Mouse (Mus musculus): Measurements from ENCODE around the gene Cfl1. TPM values are rescaled to one million over a fixed set of nuclear protein-coding genes. Genes with fewer than 3 reads are reported as not detected.

The Cfl1 gene
- polyA plus RNA-seq, 1 experiment from 2014 or later: 3,187 TPM

- Histone ChIP-seq H3K9me3 (no peaks in the 10 kb centered on the region), H3K27me3 (no peaks in the 10 kb centered on the region), H3K36me3 (no peaks in the 10 kb centered on the region), H3K4me1 (no peaks in the 10 kb centered on the region), H3K27ac (replicated peaks) (no peak overlapping the region), H3K4me3 (no peak overlapping the region), H3K4me2 (replicated peaks) (no peak overlapping the region), H3K9ac (replicated peaks) (no peak overlapping the region)
- WGBS: 89% methylated on average over 3 of the region's 3 CpGs
- no peak for ATAC-seq (ENCODE audit: low FRiP score, low read depth)
These were observed 28.5 kb downstream of the Cfl1 start for GRCm38 (mm10) chr19:5518721-5519120.

- Histone ChIP-seq H3K36me3 (no peaks in the 10 kb centered on the region), H3K27ac (replicated peaks) (no peak overlapping the region), H3K27me3 (peaks cover 1% of the 10 kb centered on the region), H3K9me3 (no peaks in the 10 kb centered on the region), H3K4me3 (no peak overlapping the region), H3K9ac (replicated peaks) (no peak overlapping the region), H3K4me1 (peaks cover 13% of the 10 kb centered on the region), H3K4me2 (replicated peaks) (no peak overlapping the region)
- 64% methylated on average over 5 of the region's 5 CpGs for WGBS
- no peak for ATAC-seq (ENCODE audit: low FRiP score, low read depth)
These were observed 34.9 kb downstream of the Cfl1 start for GRCm38 (mm10) chr19:5525204-5525603.

GRCm38 (mm10) chr19:5529325-5530137 lies 39.3 kb downstream of the Cfl1 start:
- no peaks in the 10 kb centered on the region for H3K36me3 ChIP-seq
- H3K4me1 ChIP-seq: peaks cover 20% of the 10 kb centered on the region
- H3K4me3 ChIP-seq: 0 out of 2 replicates have a peak overlapping the region, but pooled peaks have one; percentile 9
- H3K4me2 ChIP-seq (replicated peaks): peak overlapping the region; percentile 37
- peak; percentile 90 for ATAC-seq (ENCODE audit: low FRiP score, low read depth)
- H3K27me3 ChIP-seq: peaks cover 23% of the 10 kb centered on the region
- WGBS: 13% methylated on average over 20 of the region's 20 CpGs
- no peak overlapping the region for H3K9ac ChIP-seq (replicated peaks)
- peak overlapping the region; percentile 40 for H3K27ac ChIP-seq (replicated peaks)
- no peaks in the 10 kb centered on the region for H3K9me3 ChIP-seq

GRCm38 (mm10) chr19:5530138-5530524 lies 39.9 kb downstream of the Cfl1 start:
- H3K4me1 ChIP-seq: peaks cover 20% of the 10 kb centered on the region
- no peak overlapping the region for H3K4me3 ChIP-seq
- no peaks in the 10 kb centered on the region for H3K9me3 ChIP-seq
- H3K27ac ChIP-seq (replicated peaks): peak overlapping the region; percentile 40
- no peak; the same call in 1 of the 2 replicates for ATAC-seq (ENCODE audit: low FRiP score, low read depth)
- peak overlapping the region; percentile 19; the same call in 1 of the 2 replicates for H3K4me2 ChIP-seq (replicated peaks)
- no peaks in the 10 kb centered on the region for H3K36me3 ChIP-seq
- 0 out of 2 replicates have a peak overlapping the region, but pooled peaks have one; percentile 29 for H3K9ac ChIP-seq (replicated peaks)
- peaks cover 23% of the 10 kb centered on the region for H3K27me3 ChIP-seq
- 28% methylated on average over 7 of the region's 7 CpGs for WGBS

GRCm38 (mm10) chr19:5532520-5532919 lies 42.3 kb downstream of the Cfl1 start:
- H3K4me3 ChIP-seq: no peak overlapping the region
- H3K27ac ChIP-seq (replicated peaks): no peak overlapping the region
- no peak for ATAC-seq (ENCODE audit: low FRiP score, low read depth)
- 78% methylated on average over 8 of the region's 8 CpGs for WGBS
- H3K4me2 ChIP-seq (replicated peaks): no peak overlapping the region
- no peaks in the 10 kb centered on the region for H3K9me3 ChIP-seq
- H3K4me1 ChIP-seq: peaks cover 20% of the 10 kb centered on the region
- no peak overlapping the region for H3K9ac ChIP-seq (replicated peaks)
- peaks cover 31% of the 10 kb centered on the region for H3K27me3 ChIP-seq
- H3K36me3 ChIP-seq: no peaks in the 10 kb centered on the region

- no peak for ATAC-seq (ENCODE audit: low FRiP score, low read depth)
- no peak overlapping the region for H3K27ac ChIP-seq (replicated peaks)
- no peak overlapping the region for H3K4me2 ChIP-seq (replicated peaks)
- H3K9ac ChIP-seq (replicated peaks): no peak overlapping the region
- H3K9me3 ChIP-seq: no peaks in the 10 kb centered on the region
- H3K27me3 ChIP-seq: 0 out of 2 replicates have a peak, but pooled peaks cover 8% of the 10 kb centered on the region
- H3K4me1 ChIP-seq: no peaks in the 10 kb centered on the region
- no peak overlapping the region for H3K4me3 ChIP-seq
- H3K36me3 ChIP-seq: no peaks in the 10 kb centered on the region
- 65% methylated on average over 8 of the region's 8 CpGs for WGBS
These were observed 48.5 kb downstream of the Cfl1 start for GRCm38 (mm10) chr19:5538786-5539185.

- Histone ChIP-seq H3K4me2 (replicated peaks) (no peak overlapping the region), H3K4me3 (no peak overlapping the region), H3K27ac (replicated peaks) (no peak overlapping the region), H3K9ac (replicated peaks) (no peak overlapping the region), H3K4me1 (no peaks in the 10 kb centered on the region), H3K27me3 (no peaks in the 10 kb centered on the region), H3K36me3 (no peaks in the 10 kb centered on the region), H3K9me3 (no peaks in the 10 kb centered on the region)
- WGBS: 90% methylated on average over 9 of the region's 9 CpGs
- no peak for ATAC-seq (ENCODE audit: low FRiP score, low read depth)
These were observed 53.1 kb downstream of the Cfl1 start for GRCm38 (mm10) chr19:5543362-5543761.

GRCm38 (mm10) chr19:5544031-5544430 lies 53.8 kb downstream of the Cfl1 start:
- Histone ChIP-seq H3K9ac (replicated peaks) (no peak overlapping the region), H3K4me3 (no peak overlapping the region), H3K9me3 (no peaks in the 10 kb centered on the region), H3K4me2 (replicated peaks) (no peak overlapping the region), H3K4me1 (no peaks in the 10 kb centered on the region), H3K27ac (replicated peaks) (no peak overlapping the region), H3K36me3 (no peaks in the 10 kb centered on the region), H3K27me3 (no peaks in the 10 kb centered on the region)
- WGBS: 58% methylated on average over 11 of the region's 11 CpGs
- ATAC-seq (ENCODE audit: low FRiP score, low read depth): no peak

Other genes with a start within 250 kb of the Cfl1 start
- 32.5 and 32.8 TPM in 2 replicates for gene Pacs1, start 217.3 kb upstream of the Cfl1 start, polyA plus RNA-seq (2016; fragmentation: Nextera tagmentation; extraction: Ambion mirVana)
- gene Sf3b2, start 195.0 kb upstream of the Cfl1 start, polyA plus RNA-seq (2016; fragmentation: Nextera tagmentation; extraction: Ambion mirVana): 411 and 418 TPM in 2 replicates
- gene Gal3st3, start 192.1 kb upstream of the Cfl1 start, polyA plus RNA-seq (2016; fragmentation: Nextera tagmentation; extraction: Ambion mirVana): 20.4 and 24.1 TPM in 2 replicates
- gene Catsper1, start 154.7 kb upstream of the Cfl1 start, polyA plus RNA-seq (2016; fragmentation: Nextera tagmentation; extraction: Ambion mirVana): not detected in 2 replicates
- 0.87 and 2.2 TPM in 2 replicates for gene Cst6, start 140.9 kb upstream of the Cfl1 start, polyA plus RNA-seq (2016; fragmentation: Nextera tagmentation; extraction: Ambion mirVana)
- gene Eif1ad, start 123.7 kb upstream of the Cfl1 start, polyA plus RNA-seq (2016; fragmentation: Nextera tagmentation; extraction: Ambion mirVana): 75.9 and 79.9 TPM in 2 replicates
- gene Banf1, start 123.3 kb upstream of the Cfl1 start, polyA plus RNA-seq (2016; fragmentation: Nextera tagmentation; extraction: Ambion mirVana): 392 and 402 TPM in 2 replicates
- gene Sart1, start 101.8 kb upstream of the Cfl1 start, polyA plus RNA-seq (2016; fragmentation: Nextera tagmentation; extraction: Ambion mirVana): 115 and 118 TPM in 2 replicates
- gene Tsga10ip, start 87.9 kb upstream of the Cfl1 start, polyA plus RNA-seq (2016; fragmentation: Nextera tagmentation; extraction: Ambion mirVana): 0.17 and 0.28 TPM in 2 replicates
- gene Drap1, start 65.5 kb upstream of the Cfl1 start, polyA plus RNA-seq (2016; fragmentation: Nextera tagmentation; extraction: Ambion mirVana): 257 and 262 TPM in 2 replicates
- gene AI837181, start 65.3 kb upstream of the Cfl1 start, polyA plus RNA-seq (2016; fragmentation: Nextera tagmentation; extraction: Ambion mirVana): 52.4 and 60.3 TPM in 2 replicates
- gene Fosl1, start 42.9 kb upstream of the Cfl1 start, polyA plus RNA-seq (2016; fragmentation: Nextera tagmentation; extraction: Ambion mirVana): not detected in 2 replicates
- 10.1 TPM in 2 replicates for gene Ccdc85b, start 32.6 kb upstream of the Cfl1 start, polyA plus RNA-seq (2016; fragmentation: Nextera tagmentation; extraction: Ambion mirVana)
- gene Fibp, start 29.8 kb upstream of the Cfl1 start, polyA plus RNA-seq (2016; fragmentation: Nextera tagmentation; extraction: Ambion mirVana): 144 and 149 TPM in 2 replicates
- gene Ctsw, start 21.9 kb upstream of the Cfl1 start, polyA plus RNA-seq (2016; fragmentation: Nextera tagmentation; extraction: Ambion mirVana): 3.6 and 3.9 TPM in 2 replicates
- gene Efemp2, start 16.5 kb upstream of the Cfl1 start, polyA plus RNA-seq (2016; fragmentation: Nextera tagmentation; extraction: Ambion mirVana): 57.9 and 68.9 TPM in 2 replicates
- gene Mus81, start 2.1 kb upstream of the Cfl1 start, polyA plus RNA-seq (2016; fragmentation: Nextera tagmentation; extraction: Ambion mirVana): 47.7 and 50.1 TPM in 2 replicates
- gene 1700020D05Rik, start 13.3 kb downstream of the Cfl1 start, polyA plus RNA-seq (2016; fragmentation: Nextera tagmentation; extraction: Ambion mirVana): 0.22 TPM in 1 of 2 replicates, not detected in the other
- gene Snx32, start 20.1 kb downstream of the Cfl1 start, polyA plus RNA-seq (2016; fragmentation: Nextera tagmentation; extraction: Ambion mirVana): 35.9 and 36.0 TPM in 2 replicates
- gene Ovol1, start 70.2 kb downstream of the Cfl1 start, polyA plus RNA-seq (2016; fragmentation: Nextera tagmentation; extraction: Ambion mirVana): 0.08 and 0.14 TPM in 2 replicates
- gene Ap5b1, start 77.6 kb downstream of the Cfl1 start, polyA plus RNA-seq (2016; fragmentation: Nextera tagmentation; extraction: Ambion mirVana): 2.2 and 2.6 TPM in 2 replicates
- gene Rnaseh2c, start 111.4 kb downstream of the Cfl1 start, polyA plus RNA-seq (2016; fragmentation: Nextera tagmentation; extraction: Ambion mirVana): 137 and 165 TPM in 2 replicates
- 80.4 and 81.6 TPM in 2 replicates for gene Kat5, start 119.8 kb downstream of the Cfl1 start, polyA plus RNA-seq (2016; fragmentation: Nextera tagmentation; extraction: Ambion mirVana)
- gene Rela, start 147.0 kb downstream of the Cfl1 start, polyA plus RNA-seq (2016; fragmentation: Nextera tagmentation; extraction: Ambion mirVana): 34.2 and 37.6 TPM in 2 replicates
- gene Sipa1, start 173.3 kb downstream of the Cfl1 start, polyA plus RNA-seq (2016; fragmentation: Nextera tagmentation; extraction: Ambion mirVana): 18.8 and 20.6 TPM in 2 replicates
- gene Map3k11, start 198.3 kb downstream of the Cfl1 start, polyA plus RNA-seq (2016; fragmentation: Nextera tagmentation; extraction: Ambion mirVana): 25.4 and 26.2 TPM in 2 replicates
- 34.1 and 37.4 TPM in 2 replicates for gene Pcnx3, start 198.5 kb downstream of the Cfl1 start, polyA plus RNA-seq (2016; fragmentation: Nextera tagmentation; extraction: Ambion mirVana)
- 0.36 TPM in 1 of 2 replicates, not detected in the other for gene Kcnk7, start 213.9 kb downstream of the Cfl1 start, polyA plus RNA-seq (2016; fragmentation: Nextera tagmentation; extraction: Ambion mirVana)
- gene Ehbp1l1, start 235.9 kb downstream of the Cfl1 start, polyA plus RNA-seq (2016; fragmentation: Nextera tagmentation; extraction: Ambion mirVana): 8.2 and 9.1 TPM in 2 replicates
- 175 and 186 TPM in 2 replicates for gene Fam89b, start 239.2 kb downstream of the Cfl1 start, polyA plus RNA-seq (2016; fragmentation: Nextera tagmentation; extraction: Ambion mirVana)

Measured in midbrain, embryonic 12.5 days (tissue).